Mouse (Mus musculus): ENCODE data around the gene Gm28551.

Gm28551 gene

GRCm38 (mm10) chr1:53291197-53291596 is 61.3 kb downstream of the Gm28551 start:
- DNase-seq (ENCODE audit: low read depth, low spot score): no peak

Measured in retina, postnatal 7 days (tissue).